Mouse (Mus musculus) embryo, embryonic 9.5 days (tissue): ENCODE measurements around the gene Btaf1.
"Not testable (repeated sequence)": the region's sequence is repeated elsewhere in the genome, so short reads cannot be mapped to it uniquely, and the experiment has no call there.

Experiments
- DNase-seq: peaks from one replicate; pipeline ENCODE4 v3.0.0-alpha.2; 2017; ENCODE audit errors: extremely low spot score

Btaf1 gene

GRCm38 (mm10) chr19:36922015-36922414, 3.9 kb upstream of the Btaf1 start:
- no peak for DNase-seq

DNA sequence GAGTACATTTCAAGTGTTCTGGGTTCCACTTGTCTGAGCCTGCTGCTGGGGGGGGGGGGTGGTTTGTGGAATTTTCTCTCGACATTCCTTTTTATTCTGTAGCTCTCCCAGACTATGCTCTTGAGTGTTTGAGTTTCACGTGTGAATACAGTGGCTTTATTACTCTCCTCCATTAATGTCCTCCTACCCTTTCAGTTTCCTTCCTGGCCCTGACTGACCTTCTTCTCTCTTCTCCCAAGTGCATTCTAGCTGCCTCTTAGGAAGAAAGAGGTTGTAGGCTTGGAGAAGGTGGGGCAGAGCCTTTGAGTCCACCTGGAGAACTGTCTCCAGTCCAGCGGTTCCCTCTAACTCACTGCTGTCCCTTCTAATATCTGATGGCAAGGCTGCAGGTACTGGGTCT, 2.9 kb upstream of the Btaf1 start:
- DNase-seq: no peak

DNA sequence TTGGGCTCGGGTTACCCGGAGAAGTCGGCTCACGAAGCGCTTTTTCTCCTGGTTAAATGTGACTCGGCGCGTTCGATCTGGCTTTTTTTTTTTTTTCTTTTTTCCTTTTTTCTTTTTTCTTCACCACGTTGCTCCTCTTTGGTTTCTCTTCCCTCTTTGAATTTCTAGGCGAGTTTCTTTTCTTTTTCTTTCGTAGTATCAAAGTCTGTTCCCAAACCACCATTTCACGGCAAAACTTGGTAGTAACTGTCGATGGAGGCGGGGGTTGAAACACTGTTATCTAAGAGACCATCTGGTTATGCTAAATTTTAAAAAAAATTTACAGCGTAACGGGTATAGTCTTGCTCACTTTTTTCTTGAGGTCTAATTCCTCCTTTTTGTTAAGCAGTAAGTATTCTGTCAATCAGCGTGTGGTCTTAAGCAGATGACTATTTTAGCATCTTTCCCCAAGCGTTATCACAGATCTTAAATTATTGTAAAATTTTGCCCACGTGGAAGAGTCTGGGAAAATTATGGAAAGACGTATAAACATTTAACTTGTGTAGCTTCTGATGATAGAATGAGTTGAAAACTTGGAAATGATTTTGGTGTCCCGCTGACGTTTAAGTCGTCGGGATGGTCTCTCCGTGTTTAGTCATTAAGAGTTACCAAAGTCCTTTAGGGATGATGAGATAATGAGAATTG, 816 bp downstream of the Btaf1 start:
- no peak for DNase-seq

DNA sequence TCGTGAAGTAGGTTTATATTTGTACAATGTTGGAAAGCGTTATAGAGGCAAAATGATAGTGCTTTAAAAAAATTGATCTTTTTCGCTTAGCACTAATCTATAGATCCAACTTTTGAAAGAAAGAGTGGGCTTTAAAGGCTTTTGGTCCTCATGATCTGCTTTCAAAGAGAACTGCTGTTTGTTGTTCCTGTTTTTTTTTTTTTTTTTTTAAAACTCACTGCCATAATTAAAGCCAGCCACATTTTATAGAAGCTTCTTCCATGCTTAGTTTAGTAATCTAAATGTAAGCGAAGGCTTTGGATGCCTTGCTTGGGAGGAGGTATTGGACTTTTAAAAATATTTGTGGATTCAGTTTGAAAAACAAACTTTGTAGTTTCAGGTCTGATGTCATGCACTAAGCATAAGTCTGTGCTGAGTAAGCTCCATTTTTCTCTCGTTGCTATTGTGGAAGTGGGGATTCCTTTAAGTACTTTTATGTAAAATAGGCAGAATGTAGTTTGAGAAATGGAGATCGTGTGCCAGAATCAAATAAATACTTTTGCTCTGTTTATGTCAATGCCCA, 2.0 kb downstream of the Btaf1 start:
- no peak for DNase-seq

DNA sequence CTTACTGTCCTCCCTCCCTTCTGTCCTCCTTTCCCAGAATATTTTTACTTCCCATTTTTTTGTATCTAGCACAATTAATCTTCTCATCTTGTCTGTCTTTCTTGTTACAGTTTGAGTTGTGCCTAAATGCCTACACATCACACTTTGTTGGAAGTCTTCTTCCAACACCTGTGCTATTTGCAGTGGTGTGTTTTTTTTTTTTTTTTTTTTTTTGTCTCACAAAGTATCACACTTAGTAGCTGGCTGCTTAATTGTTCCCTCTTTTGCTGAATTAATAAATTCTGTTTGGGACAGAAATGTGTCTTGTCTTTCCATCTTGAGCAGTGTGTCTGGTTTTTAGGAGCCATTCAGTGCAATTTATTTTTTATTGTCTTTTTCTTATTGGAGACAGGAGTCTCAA, 3.9 kb downstream of the Btaf1 start:
- DNase-seq: no peak

DNA sequence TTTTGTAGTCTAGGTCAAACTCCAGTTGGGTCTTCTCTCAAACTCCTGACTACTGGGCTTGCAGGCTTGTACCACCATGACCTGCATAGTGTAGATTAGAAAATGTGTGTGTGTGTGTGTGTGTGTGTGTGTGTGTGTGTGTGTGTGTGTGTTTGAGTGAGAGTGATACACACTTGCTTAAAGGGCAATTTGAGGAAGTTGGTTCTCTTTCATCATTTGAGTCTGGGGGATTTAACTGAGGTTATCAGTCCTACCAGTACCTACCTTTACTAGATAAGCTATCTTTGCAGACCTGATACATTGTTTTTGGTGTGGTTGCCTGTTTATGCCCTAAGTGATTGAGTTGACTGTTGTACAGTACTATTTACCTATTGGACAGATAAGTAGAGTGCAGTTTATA, 6.2 kb downstream of the Btaf1 start:
- no peak for DNase-seq

DNA sequence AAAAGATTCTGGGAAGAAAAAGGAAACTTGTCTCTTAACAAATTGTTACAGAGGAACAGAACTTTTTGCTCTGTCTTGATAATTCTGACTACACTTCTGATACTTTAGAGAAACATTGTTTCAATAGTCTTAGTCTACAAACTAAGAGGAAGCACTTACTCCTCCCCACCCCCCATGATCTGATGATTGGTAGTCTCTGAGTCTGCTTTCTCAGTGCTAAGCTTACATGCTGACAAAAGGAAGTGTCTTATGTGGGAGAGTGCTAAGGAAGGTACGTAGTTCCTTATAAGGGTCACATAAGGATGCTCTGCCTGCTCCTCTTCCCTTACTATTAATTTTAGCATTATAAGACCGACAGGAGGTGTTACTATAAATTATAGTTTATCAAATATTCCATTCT, 6.7 kb downstream of the Btaf1 start:
- DNase-seq: no peak

DNA sequence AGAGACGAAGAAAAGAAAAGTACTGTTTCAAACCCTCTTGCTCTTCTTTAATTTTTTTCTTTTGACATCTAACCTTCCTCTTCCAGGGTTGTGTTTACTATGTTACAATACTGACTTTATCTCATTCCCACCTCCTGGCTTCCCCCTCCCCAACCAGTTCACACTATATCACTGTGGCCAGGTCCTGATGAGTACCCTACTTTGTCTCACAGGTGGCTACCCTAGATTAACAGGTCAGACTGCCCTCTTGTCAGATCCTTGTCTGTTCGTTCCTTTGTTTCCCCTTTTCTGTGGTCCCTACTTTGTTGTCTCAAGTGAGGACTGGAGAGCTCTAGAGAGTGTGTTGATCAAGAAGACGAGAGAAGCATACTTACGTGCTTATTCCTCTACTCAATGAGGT, 10.4 kb downstream of the Btaf1 start:
- DNase-seq: no peak

- no peak for DNase-seq
Observed at GRCm38 (mm10) chr19:36938008-36938407, 12.1 kb downstream of the Btaf1 start.

- no peak for DNase-seq
Observed at GRCm38 (mm10) chr19:36940064-36940463, 14.2 kb downstream of the Btaf1 start.

- DNase-seq: no peak
Observed at GRCm38 (mm10) chr19:36953637-36954206, 27.8 kb downstream of the Btaf1 start.

- DNase-seq: no peak
Observed at GRCm38 (mm10) chr19:36958331-36958730, 32.5 kb downstream of the Btaf1 start.

DNA sequence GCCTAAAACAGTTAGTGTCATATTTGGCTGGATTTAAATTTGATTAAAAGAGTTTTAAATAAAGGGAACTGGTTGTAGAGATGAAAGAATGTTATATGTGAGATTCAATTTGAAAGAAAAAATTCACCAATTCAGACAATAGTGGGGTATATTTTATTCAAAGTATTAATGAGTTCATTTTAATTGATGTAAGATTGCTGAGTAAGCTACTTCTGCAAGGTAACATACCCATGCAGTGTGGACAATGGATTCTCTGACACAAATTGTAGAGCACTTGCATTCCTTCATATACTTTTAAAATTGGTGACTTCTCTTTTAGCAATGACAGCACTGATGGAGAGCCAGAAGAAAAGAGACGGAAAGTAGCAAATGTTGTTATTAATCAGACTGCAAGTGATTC, 35.4 kb downstream of the Btaf1 start:
- DNase-seq: no peak

GRCm38 (mm10) chr19:36962544-36963260, 36.8 kb downstream of the Btaf1 start:
- DNase-seq: not testable (repeated sequence)

- no peak for DNase-seq
Observed at GRCm38 (mm10) chr19:37004557-37004956, 78.7 kb downstream of the Btaf1 start.

DNA sequence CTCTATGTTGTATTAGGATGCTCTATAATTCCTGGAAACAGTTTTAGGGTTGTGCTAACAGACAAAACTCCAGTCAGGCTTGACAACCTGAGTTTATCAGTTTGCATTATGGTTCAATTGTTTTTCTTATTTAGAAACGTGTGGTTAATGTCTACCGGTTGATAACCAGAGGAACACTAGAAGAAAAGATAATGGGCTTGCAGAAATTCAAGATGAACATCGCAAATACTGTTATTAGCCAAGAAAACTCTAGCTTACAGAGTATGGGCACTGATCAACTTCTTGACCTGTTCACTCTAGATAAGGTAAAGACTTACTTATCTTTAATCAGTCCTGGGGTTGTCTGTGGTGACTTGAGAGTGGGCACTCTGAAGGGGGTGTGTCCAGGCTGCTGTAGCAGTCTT, 84.0 kb downstream of the Btaf1 start:
- no peak for DNase-seq

DNA sequence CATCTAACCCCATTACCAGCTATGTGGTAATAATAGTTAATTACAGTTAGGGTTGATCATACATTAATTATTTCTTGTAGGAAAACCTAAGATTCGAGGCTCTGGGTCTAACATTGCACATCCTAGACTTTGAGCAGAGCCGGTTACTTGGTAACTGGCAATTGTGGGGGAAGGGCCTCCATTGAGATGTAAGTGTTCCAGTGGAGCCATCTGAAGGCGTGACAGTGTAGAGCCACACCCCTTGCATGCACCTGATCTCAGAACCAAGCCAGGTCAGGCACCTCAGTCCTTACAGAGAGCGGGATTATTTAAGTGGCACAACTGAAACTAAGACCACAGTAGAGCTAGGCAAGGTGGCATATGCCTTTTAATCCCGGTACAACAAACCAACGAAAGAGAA, 87.6 kb downstream of the Btaf1 start:
- DNase-seq: no peak

- DNase-seq: no peak
Observed at GRCm38 (mm10) chr19:37014173-37014939, 88.5 kb downstream of the Btaf1 start.

DNA sequence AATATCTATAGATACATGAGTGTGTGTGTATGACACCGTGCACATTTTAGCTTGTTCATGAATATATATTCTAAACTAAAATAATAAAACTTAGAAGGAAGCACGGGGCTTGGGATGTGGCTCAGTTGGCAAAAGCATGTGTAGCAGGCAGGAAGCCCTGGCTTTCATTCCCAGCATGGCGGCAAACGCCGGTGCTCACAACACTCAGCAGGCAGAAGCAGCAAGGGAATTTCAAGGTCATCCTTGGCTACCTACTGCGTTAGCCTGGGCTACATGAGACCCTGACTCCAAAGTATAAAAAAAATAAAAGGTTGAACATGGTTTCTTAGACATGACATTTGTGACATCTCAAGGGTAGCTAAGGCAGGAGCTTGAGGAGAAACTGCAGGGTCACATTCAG, 91.0 kb downstream of the Btaf1 start:
- no peak for DNase-seq

DNA sequence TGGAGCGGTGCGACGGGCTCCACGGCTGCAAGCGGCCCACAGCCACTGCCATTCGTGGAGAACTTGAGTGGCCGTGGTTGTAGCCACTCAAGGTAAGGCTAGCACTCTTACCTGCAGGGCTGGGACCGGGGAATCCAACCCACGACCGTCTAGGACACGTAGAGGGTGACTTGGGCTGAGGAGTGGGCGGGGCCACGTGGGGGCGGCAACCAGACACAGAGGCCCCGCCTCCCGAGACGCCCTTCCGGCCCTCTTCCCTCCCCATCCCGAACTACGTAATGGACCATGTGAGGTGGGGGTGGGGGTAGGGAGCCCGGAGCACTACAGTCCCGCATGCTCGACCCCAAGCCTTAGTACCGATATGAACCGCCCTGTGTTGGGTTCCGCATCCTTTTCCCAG, 92.5 kb downstream of the Btaf1 start:
- peak; percentile 86 for DNase-seq

GRCm38 (mm10) chr19:37018931-37019330, 93.1 kb downstream of the Btaf1 start:
- DNase-seq: no peak

- no peak for DNase-seq
Observed at GRCm38 (mm10) chr19:37020531-37020930, 94.7 kb downstream of the Btaf1 start.
